ENCODE assay signal across 18 mouse cellular contexts in genomic region chr2:103016089-103016488, GRCm38 (mm10).
"Had no signal": no experiment of that assay in that cellular context is flagged by ENCODE, and none has a peak within 500 bp of the region (broad histone marks: within the 10 kb centered on the region; RNA-seq: fewer than 3 reads in every experiment).

No protein-coding gene starts in this region.

- H3K4me3 ChIP-seq: liver, embryonic 15.5 days; lung, embryonic 15.5 days; megakaryocyte, embryonic 14.5 days; midbrain, embryonic 13.5 days; midbrain, embryonic 15.5 days; neural tube, embryonic 13.5 days; stomach, embryonic 15.5 days had no signal

- H3K4me1 ChIP-seq: stomach, embryonic 15.5 days had no signal

- H3K4me2 ChIP-seq: liver, embryonic 15.5 days; lung, embryonic 15.5 days; midbrain, embryonic 13.5 days; midbrain, embryonic 15.5 days; neural tube, embryonic 13.5 days; stomach, embryonic 15.5 days had no signal

- DNase-seq: liver, postnatal 0 days; lung, adult 2 months; lung, postnatal 14 days; lung, postnatal 36 days; right cerebral cortex, postnatal 14 days; thymus, adult 18-20 months; thymus, postnatal 14 days; thymus, postnatal 36 days had no signal

- ATAC-seq: liver, postnatal 0 days; lung, postnatal 0 days; midbrain, embryonic 13.5 days; midbrain, embryonic 15.5 days had no signal

- H3K36me3 ChIP-seq: liver, embryonic 15.5 days; lung, embryonic 15.5 days; midbrain, embryonic 13.5 days; midbrain, embryonic 15.5 days; neural tube, embryonic 13.5 days; stomach, embryonic 15.5 days had no signal

- H3K27ac ChIP-seq: liver, embryonic 15.5 days; lung, embryonic 15.5 days; macrophage; midbrain, embryonic 13.5 days; midbrain, embryonic 15.5 days; neural tube, embryonic 13.5 days; stomach, embryonic 15.5 days; stomach, postnatal 0 days had no signal

- H3K9ac ChIP-seq: liver, embryonic 15.5 days; liver, postnatal 0 days; lung, embryonic 15.5 days; midbrain, embryonic 13.5 days; midbrain, embryonic 15.5 days; neural tube, embryonic 13.5 days; stomach, embryonic 15.5 days had no signal

- H3K9me3 ChIP-seq: liver, embryonic 15.5 days; lung, embryonic 15.5 days; midbrain, embryonic 15.5 days; neural tube, embryonic 13.5 days; stomach, embryonic 15.5 days had no signal

- H3K27me3 ChIP-seq: liver, embryonic 15.5 days; lung, embryonic 15.5 days; megakaryocyte, embryonic 14.5 days; midbrain, embryonic 13.5 days; midbrain, embryonic 15.5 days; neural tube, embryonic 13.5 days; stomach, embryonic 15.5 days had no signal
